Mouse (Mus musculus) bone marrow macrophage, adult 2 months (primary cell): ENCODE data around the gene Syt7.

Source experiments
- CTCF ChIP-seq: IDR thresholded peaks from 2 replicates; pipeline ENCODE4 v1.5.1; 2012; ENCODE audit warnings: low read depth, mild to moderate bottlenecking, low read length, moderate library complexity
- POLR2A ChIP-seq: IDR thresholded peaks from 2 replicates; pipeline ENCODE4 v1.6.1; 2012; ENCODE audit warnings: mild to moderate bottlenecking, low read depth, low read length, borderline replicate concordance

DNA sequence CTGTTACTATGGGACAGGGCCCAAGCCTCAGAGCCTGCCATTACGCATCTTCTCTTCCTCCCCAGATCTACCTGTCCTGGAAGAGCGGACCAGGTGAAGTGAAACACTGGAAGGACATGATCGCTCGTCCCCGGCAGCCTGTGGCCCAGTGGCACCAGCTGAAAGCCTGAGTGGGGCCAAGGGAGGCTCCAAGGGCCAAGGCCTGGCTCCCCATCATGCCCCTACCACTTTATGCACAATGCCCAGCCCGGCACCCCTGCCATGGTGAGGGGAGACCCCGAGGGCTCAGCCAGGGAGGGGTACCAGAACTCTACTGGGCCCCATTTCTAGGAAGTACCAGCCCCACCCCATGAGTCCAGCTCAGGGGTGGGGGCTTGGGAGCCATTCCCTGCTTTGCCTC lies 59.4 kb downstream of the Syt7 start:
- TF ChIP-seq CTCF (no peak), POLR2A (no peak)
